ENCODE assay signal across 8 mouse cellular contexts in the genomic region with DNA sequence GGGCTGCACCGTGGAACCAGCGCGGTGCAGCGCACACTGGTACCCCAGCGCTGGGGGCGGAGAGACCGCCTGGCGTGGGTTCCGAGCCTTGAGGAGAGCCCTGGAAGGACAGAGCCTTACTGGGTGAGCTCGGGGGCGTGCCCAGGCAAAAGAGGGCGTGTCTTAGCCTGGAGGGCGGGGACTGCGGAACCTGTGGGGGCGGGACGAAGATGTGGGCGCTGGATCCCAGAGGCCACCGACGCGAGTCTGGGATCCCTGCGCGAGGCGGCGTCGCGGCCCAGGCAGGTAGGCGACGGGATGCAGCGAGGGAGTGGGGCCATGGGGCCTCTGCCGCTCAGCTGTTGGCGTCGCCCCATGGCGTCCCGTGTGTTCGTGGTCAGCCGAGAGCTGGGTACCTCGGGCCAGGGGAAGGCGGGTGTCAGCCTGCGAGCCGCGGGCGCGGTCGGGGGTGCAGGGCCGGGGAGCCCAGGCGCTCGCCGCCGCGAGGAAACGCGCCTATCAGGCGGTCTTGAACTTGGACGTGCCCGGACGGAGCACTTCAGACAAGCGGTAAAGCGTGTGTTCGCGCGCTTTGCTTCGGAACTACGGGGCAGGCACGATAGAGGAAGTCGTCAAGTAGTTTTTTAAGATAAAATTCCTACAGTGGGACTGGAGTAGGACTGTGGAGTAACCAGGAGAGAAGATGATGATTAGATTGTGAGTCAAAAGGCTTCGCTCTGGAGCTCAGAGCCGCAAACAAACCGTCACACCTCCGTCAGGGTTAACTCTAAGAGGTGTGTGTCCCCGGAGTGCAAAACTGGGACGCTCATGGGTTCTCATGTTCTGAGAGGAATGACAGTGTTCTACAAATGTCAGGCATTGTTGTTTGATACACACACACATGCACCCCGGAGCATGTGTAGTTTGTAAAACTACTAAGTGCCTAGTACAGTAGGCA. TPM values are rescaled to one million over a fixed set of nuclear protein-coding genes. Genes with fewer than 3 reads are reported as not detected.
DNase-seq lines count a peak whose midpoint lies in the region; ATAC-seq and TF ChIP-seq lines count a peak whose summit lies in the region.

A gene (plus strand): TSS at position 151 of the 937 bp plus-strand sequence.

- WGBS in hindbrain, postnatal 0 days, result 2% methylated on average over 72 of the region's 72 CpGs

- no peak for TF ChIP-seq POLR2A in cortical plate, adult 2 months (IDR thresholded peaks at IDR 0.05; ENCODE audit: extremely low read depth, insufficient read depth, low read length)

- no peak for TF ChIP-seq CTCF in cortical plate, adult 2 months (IDR thresholded peaks at IDR 0.05; ENCODE audit: extremely low read depth, insufficient read depth, low read length)
- no peak for TF ChIP-seq CTCF in hindbrain, postnatal 0 days (IDR thresholded peaks at IDR 0.05; ENCODE audit: low read depth)

- H3K27ac ChIP-seq in cortical plate, adult 2 months (ENCODE audit: insufficient read depth, low read length), result no peak within 1 kb of the TSS
- no peak within 1 kb of the TSS for H3K27ac ChIP-seq in hindbrain, postnatal 0 days

- no peaks in the 10 kb centered on the region for H3K9me3 ChIP-seq in hindbrain, postnatal 0 days (ENCODE audit: low read length)

- no peaks in the 10 kb centered on the region for H3K4me1 ChIP-seq in cortical plate, adult 2 months (ENCODE audit: control insufficient read depth, insufficient read depth, low read length)
- H3K4me1 ChIP-seq in hindbrain, postnatal 0 days (ENCODE audit: insufficient read depth, low read length), result peaks cover 3% of the 10 kb centered on the region; the same call in 1 of the 2 replicates

- ATAC-seq in activated CD4-positive, CD25-positive, alpha-beta regulatory T cell, adult 4 months, result peak; percentile 80
- peak; percentile 95 for ATAC-seq in hindbrain, postnatal 0 days

- H3K27me3 ChIP-seq in hindbrain, postnatal 0 days (ENCODE audit: insufficient read depth, low read length), result no peaks in the 10 kb centered on the region

- H3K4me3 ChIP-seq in cortical plate, adult 2 months (ENCODE audit: insufficient read depth, low read length), result peak within 1 kb of the TSS; percentile 34
- peak within 1 kb of the TSS; percentile 63 for H3K4me3 ChIP-seq in hindbrain, postnatal 0 days (ENCODE audit: low read length)

- H3K36me3 ChIP-seq in hindbrain, postnatal 0 days (ENCODE audit: insufficient read depth, low read length), result no peaks in the 10 kb centered on the region

- peak within 1 kb of the TSS; percentile 84 for H3K4me2 ChIP-seq in hindbrain, postnatal 0 days (ENCODE audit: low read depth, low read length)

- peak; percentile 90 to 91 for DNase-seq in gastrocnemius, adult 8-10 months (ENCODE audit: low spot score in 2 of 2)
- DNase-seq in hindbrain, postnatal 0 days (ENCODE audit: low spot score), result peak; percentile 79
- peak; percentile 50 to 56 for DNase-seq in left cerebral cortex, adult 18-20 months (ENCODE audit: low spot score in 2 of 2)
- DNase-seq in lung, postnatal 4 days, result peak; percentile 96 to 99
- peak; percentile 93 for DNase-seq in retina, postnatal 1 day
- peak; percentile 94 to 100 for DNase-seq in urinary bladder, adult 18-20 months (ENCODE audit: low spot score in 2 of 2)

- peak within 1 kb of the TSS; percentile 47 for H3K9ac ChIP-seq in hindbrain, postnatal 0 days (replicated peaks; ENCODE audit: low read length)

RNA-seq across cellular contexts. Expression of the gene that starts here (rescaled TPM):
- polyA plus RNA-seq in activated CD4-positive, CD25-positive, alpha-beta regulatory T cell, adult 4 months (2017; shearing (Covaris generic)), result 1 to 10 TPM; 1.4 TPM
- polyA plus RNA-seq in cortical plate, adult 2 months (2012; rRNA removed), result 0.33 and 0.44 TPM in 2 replicates
- total RNA-seq in gastrocnemius, adult 8-10 months (2022), result 1 to 10 TPM; 2.1 to 4.1 (median 3.0) TPM
- total RNA-seq in hindbrain, postnatal 0 days (2014; rRNA removed), result 0.94 and 1.7 TPM in 2 replicates
- 0.73 and 0.79 TPM in 2 replicates for polyA plus RNA-seq in hindbrain, postnatal 0 days (2015; fragmentation: Nextera tagmentation; extraction: Ambion mirVana)
- under 1 TPM; 0.21 to 0.30 TPM for total RNA-seq in left cerebral cortex, adult 18-20 months (2021)

Comparison
In these comparisons a context has a peak if more than half of its experiments do, and no peak if none do; other contexts are left out.
1. Peak in DNase-seq in left cerebral cortex, adult 18-20 months; RNA of the gene not detected or under 1 TPM.